Mouse (Mus musculus): Measurements from ENCODE around the gene Rpp40.

The Rpp40 gene

DNA sequence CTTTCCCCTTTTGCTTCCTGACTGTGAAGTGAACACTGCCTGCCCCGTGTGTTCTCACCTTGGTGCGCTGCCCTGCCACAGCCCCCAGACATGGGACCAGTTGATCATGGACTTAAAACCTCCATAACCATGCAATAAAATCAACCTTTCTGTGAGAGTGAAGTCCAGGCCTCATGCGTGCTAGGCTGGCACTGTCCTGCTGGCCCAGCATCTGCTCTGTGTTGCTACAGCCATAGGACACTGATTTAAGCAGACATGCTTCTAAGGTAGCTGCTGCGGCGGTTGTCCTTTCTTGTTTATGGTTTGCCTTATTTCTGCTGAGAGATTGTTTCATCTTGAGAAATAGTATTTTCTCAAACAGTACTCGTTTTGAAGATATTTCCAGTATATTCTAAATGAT lies 54.6 kb downstream of the Rpp40 start:
- DNase-seq (ENCODE audit: low spot score): no peak

DNA sequence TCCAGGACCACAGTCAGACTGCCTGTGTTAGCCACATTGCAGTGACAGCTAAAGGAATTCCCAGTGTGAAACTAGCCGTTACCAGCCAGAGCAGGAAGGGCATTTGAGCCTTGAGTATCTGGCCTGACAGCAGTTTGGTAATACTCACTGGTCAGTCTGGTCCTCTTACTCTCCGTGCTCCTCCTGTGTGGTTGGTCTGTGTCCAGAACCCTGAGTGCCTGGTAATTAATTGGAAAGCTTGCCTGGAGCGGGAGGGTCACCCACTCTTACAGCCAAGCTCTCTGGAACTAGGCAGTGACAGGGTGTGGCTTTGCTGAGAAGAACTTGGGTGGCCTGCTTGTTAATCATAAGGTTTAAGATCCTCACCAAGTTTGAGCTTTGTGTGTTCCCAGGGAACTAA lies 57.5 kb downstream of the Rpp40 start:
- peak; percentile 28 for DNase-seq (ENCODE audit: low spot score)

DNA sequence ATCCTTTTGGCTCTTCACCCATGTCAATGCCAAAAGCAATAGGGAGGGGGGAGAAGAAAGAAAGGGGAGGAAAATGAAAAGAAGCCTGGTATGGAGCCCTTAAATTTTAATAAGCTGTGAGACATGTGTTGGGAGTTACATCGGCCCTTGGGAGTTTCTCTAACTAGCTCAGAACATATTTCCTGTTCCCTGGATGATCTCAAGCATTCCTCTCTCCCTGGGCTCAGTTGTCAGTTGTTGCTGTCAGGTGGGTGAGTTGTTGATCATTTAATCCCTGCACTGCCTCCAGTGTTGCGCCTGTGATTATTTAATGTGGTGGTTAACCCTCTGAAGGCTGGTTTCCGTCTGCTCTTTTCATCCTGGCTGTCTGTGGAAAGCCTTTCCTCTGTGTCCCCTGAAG lies 60.9 kb downstream of the Rpp40 start:
- no peak for DNase-seq (ENCODE audit: low spot score)

Measured in testis, postnatal 14 days (tissue).